Mouse (Mus musculus): ENCODE data around the gene Emg1.

- TF ChIP-seq POLR2A (IDR thresholded peaks at IDR 0.05; ENCODE audit: extremely low read depth, insufficient read depth, low read length) (no peak), CTCF (IDR thresholded peaks at IDR 0.05; ENCODE audit: low read depth, low read length) (no peak)
Observed at GRCm38 (mm10) chr6:124676171-124676570, 35.8 kb downstream of the Emg1 start.

All from liver, adult 2 months (tissue).